Mouse (Mus musculus) erythroid progenitor cell, adult 5-6 weeks (primary cell): ENCODE results near the gene Pkib. TPM values are rescaled to one million over a fixed set of nuclear protein-coding genes. Genes with fewer than 3 reads are reported as not detected.

Experiments
- ATAC-seq: replicated peaks from 2 replicates; pipeline ENCODE4 v1.8.0; 2016; ENCODE audit warnings: moderate number of reproducible peaks, mild to moderate bottlenecking, moderate TSS enrichment, inconsistent platforms; ENCODE audit not compliant: poor library complexity, low FRiP score, severe bottlenecking
- total RNA-seq, 2 experiments: library from RNA; stranded (forward) in 1 of 2; stranded (reverse) in 1 of 2; fragments of 150-400 nt in 1 of 2; fragments of 186-747, 209-891 nt in 1 of 2; gene quantifications; 2 replicates each; pipeline versions ENCODE4 v1.2.3 to v1.2.4; 2015 to 2017; ENCODE audit warnings: low replicate concordance in 2 of 2

Pkib gene
- total RNA-seq, 2 experiments from 2014 or later: not detected

GRCm38 (mm10) chr10:57727666-57728065 lies 95.9 kb downstream of the Pkib start:
- no peak for ATAC-seq

- no peak for ATAC-seq
These were observed 99.9 kb downstream of the Pkib start for GRCm38 (mm10) chr10:57731672-57732071.

- ATAC-seq: no peak
These were observed 109.0 kb downstream of the Pkib start for GRCm38 (mm10) chr10:57740733-57741132.

- no peak for ATAC-seq
These were observed 109.6 kb downstream of the Pkib start for GRCm38 (mm10) chr10:57741351-57741750.

- ATAC-seq: no peak
These were observed 111.3 kb downstream of the Pkib start for GRCm38 (mm10) chr10:57743045-57743444.

- peak; percentile 65 for ATAC-seq
These were observed 111.8 kb downstream of the Pkib start for GRCm38 (mm10) chr10:57743606-57744016.

- no peak for ATAC-seq
These were observed 112.5 kb downstream of the Pkib start for GRCm38 (mm10) chr10:57744128-57744765.

GRCm38 (mm10) chr10:57745452-57745851 lies 113.7 kb downstream of the Pkib start:
- ATAC-seq: no peak

- ATAC-seq: no peak
These were observed 115.3 kb downstream of the Pkib start for GRCm38 (mm10) chr10:57747127-57747526.

GRCm38 (mm10) chr10:57753343-57753742 lies 121.6 kb downstream of the Pkib start:
- no peak for ATAC-seq

- ATAC-seq: no peak
These were observed 123.5 kb downstream of the Pkib start for GRCm38 (mm10) chr10:57755201-57755736.

- no peak for ATAC-seq
These were observed 127.2 kb downstream of the Pkib start for GRCm38 (mm10) chr10:57758999-57759398.

- ATAC-seq: no peak
These were observed 128.9 kb downstream of the Pkib start for GRCm38 (mm10) chr10:57760694-57761093.

GRCm38 (mm10) chr10:57763044-57763443 lies 131.3 kb downstream of the Pkib start:
- no peak for ATAC-seq

- no peak for ATAC-seq
These were observed 151.7 kb downstream of the Pkib start for GRCm38 (mm10) chr10:57783289-57784130.

GRCm38 (mm10) chr10:57784131-57784875 lies 152.5 kb downstream of the Pkib start:
- ATAC-seq: no peak

- ATAC-seq: no peak
These were observed 153.0 kb downstream of the Pkib start, which contains the start of gene Fabp7 for GRCm38 (mm10) chr10:57784876-57785150. TSS of gene Fabp7 (plus strand) at chr10:57784881.

GRCm38 (mm10) chr10:57785552-57785951 lies 153.8 kb downstream of the Pkib start:
- ATAC-seq: no peak
